Mouse (Mus musculus) hindbrain, postnatal 0 days (tissue): ENCODE data around the gene Triobp. TPM values are rescaled to one million over a fixed set of nuclear protein-coding genes. Genes with fewer than 3 reads are reported as not detected.

Experiments used
- ATAC-seq: fragments of 200-750 bp; cut with Nextera tagmentation; 2 replicates; pipeline ENCODE4 v1.8.0; 2017; ENCODE audit warnings: mild to moderate bottlenecking, moderate TSS enrichment, moderate library complexity
- DNase-seq: peaks from one replicate; pipeline ENCODE4 v3.0.0-alpha.2; 2015; ENCODE audit warnings: low spot score
- H3K27ac ChIP-seq: fragments of 300-500 bp; sonication (generic); 2 replicates; pipeline ENCODE4 v1.5.1; 2014; ENCODE audit warnings: mild to moderate bottlenecking
- H3K27me3 ChIP-seq: fragments of 300-500 bp; sonication (generic); 2 replicates; pipeline ENCODE4 v1.6.1; 2014; ENCODE audit warnings: low read length, mixed read lengths; ENCODE audit not compliant: insufficient read depth
- H3K36me3 ChIP-seq: fragments of 300-500 bp; sonication (generic); 2 replicates; pipeline ENCODE4 v1.6.1; 2014; ENCODE audit warnings: low read length, mixed read lengths; ENCODE audit not compliant: insufficient read depth
- H3K4me1 ChIP-seq: fragments of 300-500 bp; sonication (generic); 2 replicates; pipeline ENCODE4 v1.6.1; 2014; ENCODE audit warnings: antibody characterized with exemption, low read length, mixed read lengths; ENCODE audit not compliant: insufficient read depth
- H3K4me2 ChIP-seq: fragments of 300-500 bp; sonication (generic); 2 replicates; pipeline ENCODE4 v1.6.1; 2014; ENCODE audit warnings: low read depth, mild to moderate bottlenecking, low read length, moderate library complexity, mixed read lengths
- H3K4me3 ChIP-seq: fragments of 300-500 bp; sonication (generic); 2 replicates; pipeline ENCODE4 v1.5.1; 2014; ENCODE audit warnings: low read length
- H3K9ac ChIP-seq: fragments of 300-500 bp; sonication (generic); replicated peaks from 2 replicates; pipeline ENCODE4 v1.6.1; 2014; ENCODE audit warnings: mild to moderate bottlenecking, low read length, moderate library complexity, mixed read lengths
- H3K9me3 ChIP-seq: fragments of 300-500 bp; sonication (generic); 2 replicates; pipeline ENCODE4 v1.6.1; 2016; ENCODE audit warnings: low read length, mixed read lengths
- CTCF ChIP-seq: IDR thresholded peaks from 2 replicates; pipeline ENCODE4 v1.5.1; 2016; ENCODE audit warnings: antibody characterized with exemption, control low read depth, low read depth
- WGBS: fragments of 180-500 bp; shearing (Covaris S2); extraction: QIAGEN DNeasy Blood & Tissue Kit; methylation state at CpG from one replicate; pipeline ENCODE4 v1.1.7; 2014; 5-methylcytosine and 5-hydroxymethylcytosine counted together
- polyA plus RNA-seq: library from polyadenylated mRNA; unstranded; fragments of >200 nt; fragmentation: Nextera tagmentation; extraction: Ambion mirVana; gene quantifications from 2 replicates; pipeline ENCODE4 v1.2.1, GENCODE M21; 2015
- total RNA-seq: library from RNA; depleted of rRNA; stranded (reverse); fragments of >200 nt; gene quantifications from 2 replicates; pipeline ENCODE4 v1.2.3, GENCODE M21; 2014

The Triobp gene
- total and polyA plus RNA-seq, 2 experiments from 2014 or later = 20.7 to 57.6 TPM

- no peak for TF ChIP-seq CTCF
- H3K36me3 ChIP-seq = peaks cover 31% of the 10 kb centered on the region
Observed at GRCm38 (mm10) chr15:78988499-78988971, 41.0 kb downstream of the Triobp start.

GRCm38 (mm10) chr15:78989152-78990092 is 41.9 kb downstream of the Triobp start:
- no peak for ATAC-seq
- DNase-seq = no peak
- H3K36me3 ChIP-seq = peaks cover 40% of the 10 kb centered on the region
- no peak overlapping the region for H3K4me2 ChIP-seq
- H3K27me3 ChIP-seq = no peaks in the 10 kb centered on the region
- H3K4me1 ChIP-seq = no peaks in the 10 kb centered on the region; the same call in 1 of the 2 replicates
- no peak overlapping the region for H3K9ac ChIP-seq
- no peak for TF ChIP-seq CTCF
- H3K27ac ChIP-seq = peak overlapping the region; percentile 46; the same call in 1 of the 2 replicates
- no peak overlapping the region for H3K4me3 ChIP-seq
- 82% methylated on average over 14 of the region's 14 CpGs for WGBS
- H3K9me3 ChIP-seq = no peaks in the 10 kb centered on the region

More at GRCm38 (mm10) chr15:78988499-78988971, 41.0 kb downstream of the Triobp start:
- no peaks in the 10 kb centered on the region for H3K9me3 ChIP-seq
- no peak overlapping the region for H3K9ac ChIP-seq
- H3K4me1 ChIP-seq = no peaks in the 10 kb centered on the region; the same call in 1 of the 2 replicates
- H3K27ac ChIP-seq = peak overlapping the region; percentile 46
- H3K4me2 ChIP-seq = no peak overlapping the region
- ATAC-seq = peak; percentile 85
- H3K27me3 ChIP-seq = no peaks in the 10 kb centered on the region
- no peak overlapping the region for H3K4me3 ChIP-seq
- peak; percentile 93 for DNase-seq
- WGBS = 25% methylated on average over 14 of the region's 14 CpGs

- H3K36me3 ChIP-seq = peaks cover 47% of the 10 kb centered on the region
- ATAC-seq = no peak
- WGBS = 97% methylated on average over 9 of the region's 9 CpGs
Observed at GRCm38 (mm10) chr15:78990093-78990463, 42.6 kb downstream of the Triobp start.

GRCm38 (mm10) chr15:78990970-78991525 is 43.5 kb downstream of the Triobp start:
- DNase-seq (no peak), ATAC-seq (no peak)
- no peak overlapping the region for H3K27ac ChIP-seq
- WGBS = 96% methylated on average over 25 of the region's 25 CpGs
- TF ChIP-seq CTCF = no peak
- H3K4me2 ChIP-seq = no peak overlapping the region
- no peaks in the 10 kb centered on the region for H3K9me3 ChIP-seq
- no peaks in the 10 kb centered on the region; the same call in 1 of the 2 replicates for H3K4me1 ChIP-seq
- H3K4me3 ChIP-seq = no peak overlapping the region
- no peak overlapping the region for H3K9ac ChIP-seq
- H3K36me3 ChIP-seq = peaks cover 47% of the 10 kb centered on the region
- H3K27me3 ChIP-seq = no peaks in the 10 kb centered on the region

More at GRCm38 (mm10) chr15:78990093-78990463, 42.6 kb downstream of the Triobp start:
- Histone ChIP-seq H3K27ac (no peak overlapping the region), H3K9me3 (no peaks in the 10 kb centered on the region), H3K4me3 (no peak overlapping the region), H3K4me2 (no peak overlapping the region), H3K4me1 (no peaks in the 10 kb centered on the region; the same call in 1 of the 2 replicates), H3K9ac (no peak overlapping the region), H3K27me3 (no peaks in the 10 kb centered on the region)
- no peak for TF ChIP-seq CTCF
- no peak for DNase-seq

- Histone ChIP-seq H3K27me3 (no peaks in the 10 kb centered on the region), H3K4me3 (no peak overlapping the region), H3K4me1 (no peaks in the 10 kb centered on the region; the same call in 1 of the 2 replicates), H3K4me2 (no peak overlapping the region), H3K9me3 (no peaks in the 10 kb centered on the region), H3K27ac (no peak overlapping the region), H3K9ac (no peak overlapping the region), H3K36me3 (peaks cover 47% of the 10 kb centered on the region)
- DNase-seq = no peak
- 91% methylated on average over 7 of the region's 7 CpGs for WGBS
- no peak for ATAC-seq
- TF ChIP-seq CTCF = peak; percentile 46
Observed at GRCm38 (mm10) chr15:78992235-78992634, 44.7 kb downstream of the Triobp start.

GRCm38 (mm10) chr15:78992925-78993324 is 45.4 kb downstream of the Triobp start:
- no peak for DNase-seq
- Histone ChIP-seq H3K4me1 (no peaks in the 10 kb centered on the region; the same call in 1 of the 2 replicates), H3K27me3 (no peaks in the 10 kb centered on the region), H3K4me2 (no peak overlapping the region), H3K9me3 (no peaks in the 10 kb centered on the region), H3K36me3 (peaks cover 47% of the 10 kb centered on the region), H3K9ac (no peak overlapping the region), H3K4me3 (no peak overlapping the region), H3K27ac (no peak overlapping the region)
- TF ChIP-seq CTCF = no peak
- 93% methylated on average over 24 of the region's 24 CpGs for WGBS
- no peak for ATAC-seq
